Mouse (Mus musculus): ENCODE data around the gene Cdk2ap2.

GRCm38 (mm10) chr19:4147782-4148490, 51.0 kb downstream of the Cdk2ap2 start:
- TF ChIP-seq CTCF (IDR thresholded peaks at IDR 0.05; ENCODE audit: control insufficient read depth, insufficient read depth, low read length) (no peak), POLR2A (IDR thresholded peaks at IDR 0.05; ENCODE audit: borderline replicate concordance, control insufficient read depth, low read depth, low read length) (no peak)

All from bone marrow, adult 2 months (tissue).